Mouse (Mus musculus) forebrain, embryonic 15.5 days (tissue): ENCODE data around the gene Rnaseh2c. TPM values are rescaled to one million over a fixed set of nuclear protein-coding genes. Genes with fewer than 3 reads are reported as not detected.

Experiments used
- ATAC-seq: fragments of 200-750 bp; cut with Nextera tagmentation; replicated peaks from 2 replicates; pipeline ENCODE4 v1.8.0; 2017; ENCODE audit warnings: mild to moderate bottlenecking, moderate TSS enrichment, moderate library complexity
- H3K27ac ChIP-seq: fragments of 300-500 bp; sonication (generic); replicated peaks from 2 replicates; pipeline ENCODE4 v1.5.1; 2015; ENCODE audit warnings: mild to moderate bottlenecking, inconsistent platforms
- H3K27me3 ChIP-seq: fragments of 300-500 bp; sonication (generic); 2 replicates; pipeline ENCODE4 v1.6.1; 2015; ENCODE audit warnings: inconsistent platforms
- H3K36me3 ChIP-seq: fragments of 300-500 bp; sonication (generic); 2 replicates; pipeline ENCODE4 v1.6.1; 2015; ENCODE audit warnings: mild to moderate bottlenecking, inconsistent platforms
- H3K4me1 ChIP-seq: fragments of 300-500 bp; sonication (generic); 2 replicates; pipeline ENCODE4 v1.6.1; 2015; ENCODE audit warnings: inconsistent platforms
- H3K4me2 ChIP-seq: fragments of 300-500 bp; sonication (generic); replicated peaks from 2 replicates; pipeline ENCODE4 v1.6.1; 2015; ENCODE audit warnings: mild to moderate bottlenecking, inconsistent platforms
- H3K4me3 ChIP-seq: fragments of 300-500 bp; sonication (generic); 2 replicates; pipeline ENCODE4 v1.5.1; 2015; ENCODE audit warnings: mild to moderate bottlenecking, inconsistent platforms
- H3K9ac ChIP-seq: fragments of 300-500 bp; sonication (generic); replicated peaks from 2 replicates; pipeline ENCODE4 v1.6.1; 2015; ENCODE audit warnings: mild to moderate bottlenecking, inconsistent platforms
- H3K9me3 ChIP-seq: fragments of 300-500 bp; sonication (generic); 2 replicates; pipeline ENCODE4 v1.6.1; 2016; ENCODE audit warnings: inconsistent platforms
- WGBS: fragments of 180-500 bp; shearing (Covaris S2); methylation state at CpG from one replicate; pipeline ENCODE4 v1.1.7; 2015; ENCODE audit warnings: mixed read lengths; 5-methylcytosine and 5-hydroxymethylcytosine counted together
- polyA plus RNA-seq: library from polyadenylated mRNA; unstranded; fragments of >200 nt; fragmentation: Nextera tagmentation; extraction: Ambion mirVana; gene quantifications from 2 replicates; pipeline ENCODE4 v1.2.1, GENCODE M21; 2015

The Rnaseh2c gene
- polyA plus RNA-seq, result 93.4 and 99.8 TPM in 2 replicates

DNA sequence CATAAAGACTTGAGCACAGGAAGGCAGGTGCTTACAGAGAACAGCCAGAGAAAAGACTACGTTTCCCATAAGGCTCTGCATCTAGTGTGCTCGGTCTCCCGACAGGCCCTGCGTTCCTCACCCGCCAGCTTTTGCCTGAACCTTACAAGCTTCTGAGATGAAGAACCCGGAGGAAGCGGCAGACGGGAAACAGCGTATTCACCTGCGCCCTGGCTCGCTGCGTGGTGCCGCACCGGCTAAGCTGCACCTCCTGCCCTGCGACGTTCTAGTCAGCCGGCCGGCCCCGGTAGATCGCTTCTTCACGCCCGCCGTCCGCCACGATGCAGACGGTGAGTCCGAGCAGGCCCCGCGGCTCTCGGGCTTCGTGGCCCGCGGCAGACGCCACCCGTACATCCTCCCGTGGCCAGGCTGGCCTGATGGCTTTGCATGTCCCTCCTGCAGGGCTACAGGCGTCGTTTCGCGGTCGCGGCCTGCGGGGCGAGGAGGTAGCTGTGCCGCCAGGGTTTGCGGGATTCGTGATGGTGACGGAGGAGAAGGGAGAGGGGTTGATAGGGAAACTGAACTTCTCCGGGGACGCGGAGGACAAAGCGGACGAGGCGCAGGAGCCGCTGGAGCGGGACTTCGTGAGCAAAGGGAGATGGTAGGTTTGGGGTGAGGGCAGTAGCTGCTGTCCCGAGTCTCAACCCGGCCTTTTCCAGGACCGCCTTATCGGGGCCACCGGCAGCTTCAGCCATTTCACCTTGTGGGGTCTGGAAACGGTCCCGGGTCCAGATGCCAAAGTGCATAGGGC, at the start of gene Rnaseh2c:
TSS of gene Rnaseh2c (plus strand) at position 122 of the 790 bp plus-strand sequence.
- H3K27me3 ChIP-seq, result no peaks in the 10 kb centered on the region
- under 1% methylated on average over 64 of the region's 64 CpGs for WGBS
- H3K4me1 ChIP-seq, result peaks cover 14% of the 10 kb centered on the region
- H3K27ac ChIP-seq, result peak within 1 kb of the TSS; percentile 81
- ATAC-seq, result peak; percentile 95
- H3K9ac ChIP-seq, result peak within 1 kb of the TSS; percentile 83
- peak within 1 kb of the TSS; percentile 67 for H3K4me3 ChIP-seq
- H3K36me3 ChIP-seq, result peaks cover 43% of the 10 kb centered on the region
- H3K4me2 ChIP-seq, result peak within 1 kb of the TSS; percentile 91
- H3K9me3 ChIP-seq, result no peaks in the 10 kb centered on the region

DNA sequence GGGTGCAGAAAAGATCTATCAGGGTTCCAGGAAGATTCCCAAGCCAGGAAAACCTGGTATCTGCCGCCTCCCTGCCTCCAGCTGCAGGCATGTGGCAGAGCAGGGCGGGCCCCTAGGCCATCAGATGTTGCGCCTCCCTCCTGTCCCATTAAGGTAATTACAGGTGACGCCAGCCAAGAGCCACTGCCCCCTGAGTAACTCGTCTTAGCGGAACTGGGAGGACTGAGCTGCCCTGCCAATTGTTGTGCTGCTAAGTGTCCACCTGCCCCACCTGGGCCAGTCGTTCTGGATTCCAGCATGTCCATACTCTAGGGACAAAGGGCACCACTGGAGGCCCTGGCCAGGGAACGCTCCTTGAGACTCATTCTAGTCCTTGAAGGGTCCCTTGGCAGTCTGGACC, 47.9 kb upstream of the Rnaseh2c start:
- 56% methylated on average over 8 of the region's 8 CpGs for WGBS
- Histone ChIP-seq H3K9ac (no peak overlapping the region), H3K9me3 (no peaks in the 10 kb centered on the region), H3K4me2 (no peak overlapping the region), H3K4me1 (no peaks in the 10 kb centered on the region), H3K4me3 (no peak overlapping the region), H3K27ac (no peak overlapping the region), H3K27me3 (peaks cover 31% of the 10 kb centered on the region), H3K36me3 (no peaks in the 10 kb centered on the region)
- ATAC-seq, result no peak

DNA sequence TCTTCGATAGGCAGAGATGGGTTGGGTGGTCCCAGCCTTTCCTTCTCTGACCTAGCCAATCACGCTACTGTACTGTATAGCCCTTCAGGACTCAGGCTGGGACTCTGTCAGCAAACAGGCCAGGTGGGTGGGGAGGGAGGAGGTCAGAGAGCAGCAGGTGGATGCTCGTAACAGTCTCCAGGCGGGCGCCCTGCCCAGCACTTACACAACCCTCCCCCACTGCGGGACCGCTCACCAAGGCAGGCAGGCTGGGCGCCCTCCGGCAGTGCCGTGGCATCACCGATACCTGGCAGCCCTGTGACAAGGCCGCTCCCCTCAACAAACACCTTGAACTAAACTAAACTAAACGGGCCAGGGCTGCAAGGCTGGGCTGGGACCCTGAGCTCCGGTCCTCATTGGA, 47.5 kb upstream of the Rnaseh2c start:
- Histone ChIP-seq H3K4me2 (no peak overlapping the region), H3K27ac (no peak overlapping the region), H3K9ac (no peak overlapping the region), H3K27me3 (peaks cover 35% of the 10 kb centered on the region), H3K4me3 (no peak overlapping the region), H3K36me3 (no peaks in the 10 kb centered on the region), H3K4me1 (no peaks in the 10 kb centered on the region), H3K9me3 (no peaks in the 10 kb centered on the region)
- no peak for ATAC-seq
- WGBS, result 77% methylated on average over 14 of the region's 14 CpGs

DNA sequence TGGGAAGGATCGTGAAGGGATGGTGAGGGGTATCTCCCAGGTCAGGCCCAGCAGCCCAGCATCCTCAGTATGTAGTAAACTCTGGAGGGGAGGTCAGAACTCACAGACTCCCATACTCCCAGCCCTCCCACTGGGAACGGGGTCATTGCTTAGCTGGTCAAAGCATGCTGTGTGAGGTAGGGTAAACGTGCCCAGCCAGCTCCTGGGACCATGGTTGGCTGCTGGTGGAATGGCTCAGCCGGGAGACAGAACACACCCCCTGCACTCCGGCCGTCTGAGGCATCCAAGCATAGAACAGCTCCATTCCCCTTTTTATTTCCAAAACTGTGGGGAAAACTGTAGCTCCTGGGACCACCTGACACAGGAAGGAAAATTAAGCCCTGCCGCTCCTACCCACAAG, 43.5 kb upstream of the Rnaseh2c start:
- Histone ChIP-seq H3K27me3 (peaks cover 73% of the 10 kb centered on the region), H3K9ac (no peak overlapping the region), H3K4me2 (no peak overlapping the region), H3K9me3 (no peaks in the 10 kb centered on the region), H3K27ac (no peak overlapping the region), H3K4me3 (no peak overlapping the region), H3K36me3 (no peaks in the 10 kb centered on the region), H3K4me1 (peaks cover 15% of the 10 kb centered on the region)
- WGBS, result 47% methylated on average over 7 of the region's 7 CpGs
- no peak for ATAC-seq

DNA sequence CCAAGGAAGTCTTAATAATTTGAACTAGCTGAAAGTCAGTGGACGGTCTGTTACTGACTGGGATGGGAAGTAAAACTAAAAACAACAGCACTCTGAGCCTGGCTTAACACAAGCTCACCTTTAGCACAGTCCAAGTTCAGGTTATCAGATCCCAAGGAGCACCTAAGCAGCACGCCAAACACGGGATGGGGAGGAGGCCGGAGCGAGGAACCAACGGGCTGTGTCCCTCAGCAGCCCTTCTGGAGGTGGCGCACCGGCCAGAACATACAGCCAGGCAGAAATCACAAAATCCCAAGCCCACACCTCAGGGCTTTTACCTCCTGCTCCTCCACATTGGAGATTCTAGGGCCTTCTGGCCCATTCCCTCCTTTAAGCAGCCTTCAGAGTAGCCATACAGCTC, 42.9 kb upstream of the Rnaseh2c start:
- H3K4me2 ChIP-seq, result no peak overlapping the region
- peaks cover 73% of the 10 kb centered on the region for H3K27me3 ChIP-seq
- H3K36me3 ChIP-seq, result no peaks in the 10 kb centered on the region
- H3K4me1 ChIP-seq, result peaks cover 15% of the 10 kb centered on the region
- ATAC-seq, result no peak
- no peaks in the 10 kb centered on the region for H3K9me3 ChIP-seq
- WGBS, result 52% methylated on average over 8 of the region's 8 CpGs
- no peak overlapping the region for H3K4me3 ChIP-seq
- H3K27ac ChIP-seq, result no peak overlapping the region
- H3K9ac ChIP-seq, result no peak overlapping the region

DNA sequence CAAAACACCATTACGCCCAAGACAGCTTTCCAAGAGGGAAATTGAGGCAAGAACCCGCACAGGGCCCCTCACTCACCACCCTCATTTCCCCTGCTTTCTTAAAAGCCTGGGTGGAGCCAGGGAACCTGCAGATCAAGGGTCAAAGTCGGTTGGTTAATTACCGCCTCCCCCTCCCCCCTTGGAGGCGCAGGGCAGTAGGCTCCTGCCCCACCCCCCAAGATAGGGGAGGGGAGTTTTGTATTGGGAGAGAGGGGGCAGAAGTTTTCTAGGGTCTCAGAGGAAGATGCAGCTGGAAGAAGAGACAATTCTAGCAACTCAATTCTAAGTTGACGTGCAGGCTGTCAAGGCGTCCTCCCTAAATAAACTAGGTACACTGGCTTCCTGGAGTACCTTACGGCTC, 42.4 kb upstream of the Rnaseh2c start:
- no peak for ATAC-seq
- peaks cover 15% of the 10 kb centered on the region for H3K4me1 ChIP-seq
- H3K4me3 ChIP-seq, result no peak overlapping the region
- no peak overlapping the region for H3K4me2 ChIP-seq
- H3K9ac ChIP-seq, result no peak overlapping the region
- H3K27ac ChIP-seq, result no peak overlapping the region
- H3K9me3 ChIP-seq, result no peaks in the 10 kb centered on the region
- 14% methylated on average over 8 of the region's 8 CpGs for WGBS
- peaks cover 73% of the 10 kb centered on the region for H3K27me3 ChIP-seq
- H3K36me3 ChIP-seq, result no peaks in the 10 kb centered on the region

DNA sequence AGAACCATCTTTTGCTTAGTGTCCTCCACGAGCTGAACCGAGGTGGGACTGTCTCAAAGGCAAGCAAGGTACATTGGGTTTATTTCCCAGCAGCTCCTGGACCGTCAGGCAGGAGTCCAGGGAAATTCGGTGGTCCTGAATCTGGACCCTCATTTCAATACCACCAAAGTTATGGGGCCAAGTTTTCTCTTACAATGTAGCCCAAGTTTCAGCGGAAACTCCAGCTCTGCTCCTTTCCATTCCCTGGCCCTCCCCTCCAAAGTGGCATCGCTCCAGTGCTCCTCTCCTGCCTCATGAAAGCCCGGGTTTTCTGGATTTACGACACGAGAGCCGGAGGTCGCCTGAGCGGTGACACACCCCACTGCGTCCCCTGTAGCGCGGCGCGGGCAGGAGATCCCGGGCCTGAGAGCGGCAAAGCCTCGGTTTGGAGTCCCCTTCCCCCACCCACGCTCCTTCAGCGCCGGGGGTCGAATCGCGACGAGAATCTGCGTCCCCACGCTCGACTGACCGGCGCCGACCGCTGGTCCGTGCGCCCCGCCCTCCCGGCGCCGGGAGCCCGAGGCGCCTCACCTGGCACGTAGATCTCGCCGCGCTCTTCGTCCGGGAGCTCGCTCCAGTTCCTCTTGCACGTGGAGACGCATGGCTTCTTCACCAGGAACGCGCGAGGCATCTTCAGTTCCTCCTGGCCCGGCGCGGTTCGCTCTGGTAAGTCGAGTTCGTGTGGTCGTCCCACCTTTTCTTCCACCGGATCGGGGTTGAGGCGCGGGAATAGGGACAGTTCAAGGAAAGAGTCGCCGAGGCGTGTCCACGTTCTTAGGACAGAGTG, 41.8 kb upstream of the Rnaseh2c start:
- Histone ChIP-seq H3K4me1 (peaks cover 15% of the 10 kb centered on the region), H3K9ac (0 out of 2 replicates have a peak overlapping the region, but pooled peaks have one; percentile 22), H3K4me2 (peak overlapping the region; percentile 60), H3K9me3 (no peaks in the 10 kb centered on the region), H3K27me3 (peaks cover 73% of the 10 kb centered on the region), H3K4me3 (peak overlapping the region; percentile 37), H3K36me3 (no peaks in the 10 kb centered on the region), H3K27ac (no peak overlapping the region)
- WGBS, result under 1% methylated on average over 69 of the region's 69 CpGs
- ATAC-seq, result no peak

DNA sequence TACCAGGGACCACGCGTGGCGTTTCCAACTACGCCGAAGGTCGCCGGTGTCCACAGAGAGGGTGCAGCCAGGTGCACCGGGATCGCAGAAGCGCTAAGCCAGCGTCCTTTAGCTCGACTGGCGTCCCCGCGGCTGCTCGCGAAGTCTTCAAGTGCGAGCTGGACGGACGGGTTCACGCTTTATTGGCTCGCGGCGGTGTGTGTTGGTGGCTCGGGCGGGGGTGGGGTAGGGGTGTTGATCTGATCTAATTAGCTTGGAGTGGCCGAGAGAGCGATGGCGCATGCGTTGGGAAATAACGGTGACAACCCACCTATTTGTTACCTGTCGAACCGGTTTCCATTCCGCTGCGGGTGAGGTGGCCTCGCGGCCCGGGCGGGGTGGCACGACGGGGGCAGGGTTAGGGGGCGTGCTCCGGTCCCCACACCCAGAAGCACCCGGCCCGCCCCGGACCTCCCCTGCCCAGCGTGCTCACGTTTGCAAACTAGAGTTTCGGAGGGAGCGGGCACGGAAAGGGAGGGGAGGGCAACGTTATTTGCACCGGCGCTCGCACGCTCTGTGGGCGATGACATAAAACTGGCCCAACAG, 41.1 kb upstream of the Rnaseh2c start, which contains the start of gene Ovol1:
TSS of gene Ovol1 (minus strand) at position 190 of the 585 bp plus-strand sequence.
- under 1% methylated on average over 57 of the region's 57 CpGs for WGBS
- no peaks in the 10 kb centered on the region for H3K36me3 ChIP-seq
- H3K9me3 ChIP-seq, result no peaks in the 10 kb centered on the region
- peak within 1 kb of the TSS; percentile 60 for H3K4me2 ChIP-seq
- H3K4me3 ChIP-seq, result peak within 1 kb of the TSS; percentile 37
- peaks cover 73% of the 10 kb centered on the region for H3K27me3 ChIP-seq
- H3K27ac ChIP-seq, result no peak within 1 kb of the TSS
- 0 out of 2 replicates have a peak within 1 kb of the TSS, but pooled peaks have one; percentile 22 for H3K9ac ChIP-seq
- H3K4me1 ChIP-seq, result peaks cover 15% of the 10 kb centered on the region
- ATAC-seq, result no peak

DNA sequence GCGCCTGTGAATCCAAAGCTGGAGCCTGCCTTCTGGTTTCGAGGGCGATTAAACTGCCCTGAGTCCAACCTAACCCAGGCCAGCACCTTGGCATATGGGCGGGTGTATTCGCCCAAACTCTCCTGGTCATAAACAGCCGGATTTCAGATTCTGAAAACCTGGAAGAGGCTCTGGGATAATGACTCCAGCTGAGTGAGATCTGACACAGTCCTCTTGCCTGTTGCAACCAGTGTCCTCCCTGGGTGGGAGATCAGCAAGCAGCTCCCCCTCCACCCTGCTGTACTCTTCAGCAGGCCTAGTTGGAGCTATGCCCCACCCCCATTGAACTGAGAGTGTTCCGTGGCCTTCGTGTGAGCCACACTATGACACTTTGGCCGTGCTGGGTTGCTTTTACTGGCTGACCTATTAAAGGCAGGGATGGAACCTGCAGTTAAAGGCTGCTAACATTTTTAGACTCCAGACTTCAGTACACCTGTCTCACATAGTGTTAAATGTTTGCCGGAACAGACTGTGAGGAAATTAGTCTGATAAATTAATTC, 40.4 kb upstream of the Rnaseh2c start:
- Histone ChIP-seq H3K36me3 (no peaks in the 10 kb centered on the region), H3K4me3 (peak overlapping the region; percentile 37), H3K4me2 (peak overlapping the region; percentile 60; the same call in 1 of the 2 replicates), H3K4me1 (peaks cover 15% of the 10 kb centered on the region), H3K27me3 (peaks cover 67% of the 10 kb centered on the region), H3K9me3 (no peaks in the 10 kb centered on the region), H3K27ac (no peak overlapping the region), H3K9ac (no peak overlapping the region)
- no peak for ATAC-seq
- 22% methylated on average over 10 of the region's 10 CpGs for WGBS

DNA sequence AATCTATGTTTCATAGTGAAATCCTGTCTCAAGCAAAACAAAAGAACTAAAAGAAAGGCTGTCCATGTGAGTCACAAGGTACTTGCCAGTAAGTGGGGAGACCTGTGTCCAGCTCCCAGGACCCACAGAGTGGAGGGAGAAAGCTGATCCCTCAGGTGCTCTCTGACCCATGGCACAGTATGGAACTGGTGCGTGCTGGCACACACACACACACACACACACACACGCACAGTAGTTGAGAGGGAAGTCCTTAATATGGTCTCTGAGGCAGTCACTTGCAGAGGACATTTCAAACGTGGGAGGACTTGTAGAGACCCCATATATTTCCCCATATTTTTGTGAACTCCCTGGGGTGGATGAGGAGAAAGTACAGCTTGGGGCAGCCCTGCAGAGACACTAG, 39.8 kb upstream of the Rnaseh2c start:
- Histone ChIP-seq H3K27me3 (peaks cover 61% of the 10 kb centered on the region), H3K9ac (no peak overlapping the region), H3K4me1 (peaks cover 17% of the 10 kb centered on the region), H3K27ac (no peak overlapping the region), H3K4me2 (no peak overlapping the region), H3K4me3 (no peak overlapping the region), H3K9me3 (no peaks in the 10 kb centered on the region), H3K36me3 (no peaks in the 10 kb centered on the region)
- WGBS, result 65% methylated on average over 3 of the region's 3 CpGs
- ATAC-seq, result no peak

DNA sequence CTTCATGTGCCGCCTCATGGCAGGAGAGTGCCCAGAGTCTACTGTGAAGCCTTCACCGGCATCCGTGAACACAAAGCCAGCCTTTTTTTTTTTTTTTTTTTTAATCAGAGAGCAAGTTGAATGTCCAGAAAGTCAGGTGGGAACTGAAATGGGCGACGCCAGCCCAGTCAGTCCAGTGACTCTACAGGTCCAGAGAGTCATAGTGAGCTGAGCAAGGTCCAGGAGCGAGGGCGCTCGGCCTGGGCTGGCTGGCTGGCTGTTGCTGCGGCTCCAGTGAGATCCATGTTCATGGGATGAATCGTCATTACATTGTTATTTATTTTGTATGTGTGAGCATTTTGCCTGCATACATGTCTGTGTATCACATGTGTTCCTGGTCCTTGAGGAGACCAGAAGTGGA, 38.9 kb upstream of the Rnaseh2c start:
- WGBS, result 87% methylated on average over 10 of the region's 10 CpGs
- peaks cover 53% of the 10 kb centered on the region for H3K27me3 ChIP-seq
- no peak for ATAC-seq

More for the DNA sequence above, 38.9 kb upstream of the Rnaseh2c start:
- peaks cover 22% of the 10 kb centered on the region for H3K4me1 ChIP-seq
- H3K36me3 ChIP-seq, result no peaks in the 10 kb centered on the region
- no peaks in the 10 kb centered on the region for H3K9me3 ChIP-seq
- H3K27ac ChIP-seq, result no peak overlapping the region
- no peak overlapping the region for H3K9ac ChIP-seq
- no peak overlapping the region for H3K4me2 ChIP-seq
- H3K4me3 ChIP-seq, result no peak overlapping the region
